Mouse (Mus musculus) heart, adult 2 months (tissue): Measurements from ENCODE around the gene Hoxb2. TPM values are rescaled to one million over a fixed set of nuclear protein-coding genes. Genes with fewer than 3 reads are reported as not detected.
A peak's percentile ranks its signal among the peaks of the same experiment; 100 is the strongest.

Source experiments
- DNase-seq, 2 experiments: peaks; one replicate each; pipeline ENCODE4 v3.0.0; 2021
- H3K27ac ChIP-seq: fragments of 200-600 bp; 2 replicates; pipeline ENCODE4 v1.8.1; 2022
- H3K27me3 ChIP-seq: fragments of 200-500 bp; 2 replicates; pipeline ENCODE4 v1.6.1; 2012; ENCODE audit warnings: mild to moderate bottlenecking, low read length, inconsistent platforms, mixed read lengths; ENCODE audit not compliant: control insufficient read depth, insufficient read depth
- H3K36me3 ChIP-seq: fragments of 200-500 bp; 2 replicates; pipeline ENCODE4 v1.6.1; 2012; ENCODE audit warnings: low read length, inconsistent platforms; ENCODE audit not compliant: control insufficient read depth, insufficient read depth
- H3K4me1 ChIP-seq: fragments of 200-500 bp; 2 replicates; pipeline ENCODE4 v1.6.1; 2011; ENCODE audit warnings: low read length; ENCODE audit not compliant: control insufficient read depth, insufficient read depth
- H3K4me3 ChIP-seq: fragments of 200-600 bp; 2 replicates; pipeline ENCODE4 v1.8.1; 2022
- H3K79me2 ChIP-seq: fragments of 200-500 bp; replicated peaks from 2 replicates; pipeline ENCODE4 v1.6.1; 2012; ENCODE audit warnings: mild to moderate bottlenecking, inconsistent platforms, low read length, moderate library complexity, mixed read lengths; ENCODE audit not compliant: control insufficient read depth, insufficient read depth
- H3K9ac ChIP-seq: fragments of 200-500 bp; 2 replicates; pipeline ENCODE4 v1.6.1; 2012; ENCODE audit warnings: low read depth, mild to moderate bottlenecking, control low read depth, inconsistent platforms, low read length, mixed read lengths
- CTCF ChIP-seq: fragments of 200-600 bp; IDR thresholded peaks from 2 replicates; pipeline ENCODE4 v1.8.1; 2022; ENCODE audit warnings: antibody characterized with exemption, mild to moderate bottlenecking, moderate library complexity
- EP300 ChIP-seq: fragments of 200-500 bp; IDR thresholded peaks from 2 replicates; pipeline ENCODE4 v1.6.1; 2011; ENCODE audit warnings: low read depth, low read length, control low read depth; ENCODE audit not compliant: insufficient read depth
- POLR2A ChIP-seq: fragments of 200-500 bp; IDR thresholded peaks from 2 replicates; pipeline ENCODE4 v1.6.1; 2011; ENCODE audit warnings: mild to moderate bottlenecking, low read depth, low read length, control low read depth; ENCODE audit not compliant: insufficient read depth
- WGBS: fragments of 180-500 bp; shearing (Covaris S2); methylation state at CpG from one replicate; pipeline ENCODE4 v1.1.7; 2018; 5-methylcytosine and 5-hydroxymethylcytosine counted together
- intact Hi-C: fragments of 180-260 bp; cut with DNase I; formaldehyde crosslinking; loops from one replicate; pipeline ENCODE4 v1.15.1; 2025
- polyA plus RNA-seq: library from polyadenylated mRNA; depleted of rRNA; stranded (reverse); fragments of >200 nt; gene quantifications from 2 replicates; pipeline ENCODE4 v1.2.3, GENCODE M21; 2012
- total RNA-seq, 2 experiments: library from RNA; stranded (reverse); gene quantifications; 2 replicates each; pipeline ENCODE4 v1.2.3; 2021

Gene Hoxb2
- total and polyA plus RNA-seq, 3 experiments = 0.23 to 1.4 (median 0.68) TPM

DNA sequence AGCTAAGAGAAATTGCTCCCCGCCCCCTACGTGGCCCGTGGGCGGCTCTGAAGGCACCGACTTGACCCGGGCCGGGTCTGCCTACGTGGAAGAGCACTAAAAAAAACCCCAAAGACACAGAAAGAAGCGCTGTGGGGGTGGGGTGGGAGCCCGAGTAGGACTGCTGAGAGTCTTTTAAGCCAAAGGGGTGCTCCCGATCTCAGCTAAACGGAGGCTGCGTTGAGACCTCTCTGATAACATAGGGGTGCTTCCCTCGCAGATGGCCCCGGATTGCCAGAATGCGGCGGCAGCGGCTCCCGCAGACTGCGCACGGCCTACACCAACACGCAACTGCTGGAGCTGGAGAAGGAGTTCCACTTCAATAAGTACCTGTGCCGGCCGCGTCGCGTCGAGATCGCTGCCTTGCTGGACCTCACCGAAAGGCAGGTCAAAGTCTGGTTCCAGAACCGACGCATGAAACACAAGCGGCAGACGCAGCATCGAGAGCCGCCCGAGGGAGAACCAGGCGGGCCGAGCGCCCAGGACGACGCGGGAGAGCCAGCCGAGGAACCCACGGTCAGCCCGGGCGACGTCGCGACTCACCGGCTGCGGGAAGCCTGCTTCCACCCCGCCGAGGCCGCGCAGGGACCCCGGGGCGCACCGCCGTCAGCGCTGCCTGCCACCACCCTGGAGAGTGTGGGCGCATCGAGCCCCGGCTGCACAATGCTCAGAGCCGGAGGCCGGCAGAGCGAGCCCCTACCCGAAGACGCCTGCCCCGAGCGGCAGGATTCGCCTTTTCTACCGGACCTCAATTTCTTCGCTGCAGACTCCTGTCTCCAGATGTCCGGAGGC is 2.6 kb downstream of the Hoxb2 start:
- Histone ChIP-seq H3K27ac (peak overlapping the region; percentile 75), H3K4me1 (no peaks in the 10 kb centered on the region), H3K27me3 (peaks cover 9% of the 10 kb centered on the region; the same call in 1 of the 2 replicates), H3K79me2 (no peaks in the 10 kb centered on the region), H3K4me3 (peak overlapping the region; percentile 46), H3K9ac (peak overlapping the region; percentile 53), H3K36me3 (no peaks in the 10 kb centered on the region)
- intact Hi-C loops = loop anchor here (2.0 to 5.0 kb wide), 2 partner anchors 38 to 54 kb away; no protein-coding TSS in a partner anchor
- peak; percentile 45 to 63 for DNase-seq
- 2% methylated on average over 75 of the region's 75 CpGs for WGBS
- no peak for TF ChIP-seq CTCF
- TF ChIP-seq EP300 = no peak
- TF ChIP-seq POLR2A = no peak

DNA sequence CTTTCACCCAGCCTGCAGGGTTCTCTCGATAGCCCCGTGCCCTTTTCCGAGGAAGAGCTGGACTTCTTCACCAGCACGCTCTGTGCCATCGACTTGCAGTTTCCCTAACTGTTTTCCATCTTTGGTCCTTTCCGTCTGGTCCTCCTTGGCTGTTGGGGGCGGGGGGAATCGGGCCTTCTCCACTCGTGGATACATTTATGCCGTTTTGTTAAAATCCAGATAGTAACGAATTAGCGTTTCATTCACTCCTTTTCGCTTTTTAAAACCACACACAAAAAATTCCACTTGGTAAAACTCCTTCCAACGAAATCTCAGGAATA is 3.2 kb downstream of the Hoxb2 start:
- H3K79me2 ChIP-seq = no peaks in the 10 kb centered on the region
- H3K9ac ChIP-seq = peak overlapping the region; percentile 53
- TF ChIP-seq CTCF = no peak
- WGBS = 7% methylated on average over 14 of the region's 14 CpGs
- peak overlapping the region; percentile 46 for H3K4me3 ChIP-seq
- no peaks in the 10 kb centered on the region for H3K4me1 ChIP-seq
- intact Hi-C loops = loop anchor here (2.0 to 5.0 kb wide), 2 partner anchors 39 to 54 kb away; no protein-coding TSS in a partner anchor
- DNase-seq = no peak
- H3K27ac ChIP-seq = peak overlapping the region; percentile 75
- H3K27me3 ChIP-seq = peaks cover 9% of the 10 kb centered on the region; the same call in 1 of the 2 replicates
- no peaks in the 10 kb centered on the region for H3K36me3 ChIP-seq

GRCm38 (mm10) chr11:96353939-96354338 is 3.6 kb downstream of the Hoxb2 start:
- Histone ChIP-seq H3K79me2 (no peaks in the 10 kb centered on the region), H3K9ac (0 out of 2 replicates have a peak overlapping the region, but pooled peaks have one; percentile 22), H3K27ac (peak overlapping the region; percentile 75), H3K4me1 (no peaks in the 10 kb centered on the region), H3K4me3 (peak overlapping the region; percentile 46; the same call in 1 of the 2 replicates), H3K27me3 (peaks cover 9% of the 10 kb centered on the region; the same call in 1 of the 2 replicates), H3K36me3 (no peaks in the 10 kb centered on the region)
- 28% methylated on average over 8 of the region's 8 CpGs for WGBS
- intact Hi-C loops = loop anchor here (2.0 to 5.0 kb wide), 2 partner anchors 39 to 53 kb away; no protein-coding TSS in a partner anchor
- TF ChIP-seq POLR2A (no peak), EP300 (no peak), CTCF (no peak)
- peak in 1 of 2 experiments; percentile 31 for DNase-seq

GRCm38 (mm10) chr11:96354376-96354775 is 4.1 kb downstream of the Hoxb2 start:
- peak overlapping the region; percentile 13; the same call in 1 of the 2 replicates for H3K9ac ChIP-seq
- intact Hi-C loops = loop anchor here (5.0 kb wide), 1 partner anchor 53 kb away; no protein-coding TSS in a partner anchor
- WGBS = 4% methylated on average over 25 of the region's 25 CpGs

DNA sequence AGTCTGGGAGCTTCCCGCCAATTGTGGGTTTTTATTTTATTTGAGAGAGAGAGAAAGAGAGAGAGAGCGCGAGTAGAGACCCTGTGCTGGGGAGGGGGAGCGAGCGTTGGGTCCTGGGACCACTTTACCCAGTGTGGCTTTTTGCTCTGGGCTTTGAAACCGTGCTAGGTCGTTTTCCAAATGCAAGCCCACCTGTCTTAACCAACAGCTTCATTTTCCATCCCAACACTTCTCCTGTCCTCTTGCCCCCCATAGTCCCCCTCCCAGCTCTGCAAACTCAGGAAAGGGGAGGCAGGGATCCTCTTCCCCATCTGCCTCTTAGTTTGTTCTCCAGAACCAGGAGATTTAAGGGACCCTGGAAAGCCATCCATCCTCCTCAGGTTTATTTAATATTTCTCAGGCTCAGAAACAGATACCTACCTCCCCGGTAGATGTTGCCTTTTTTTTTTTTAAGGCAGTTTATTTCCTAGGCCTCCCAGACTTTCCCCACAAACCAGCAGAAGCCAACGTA is 4.5 kb downstream of the Hoxb2 start:
- H3K36me3 ChIP-seq = no peaks in the 10 kb centered on the region
- 21% methylated on average over 9 of the region's 9 CpGs for WGBS
- DNase-seq = no peak
- peaks cover 9% of the 10 kb centered on the region; the same call in 1 of the 2 replicates for H3K27me3 ChIP-seq
- H3K79me2 ChIP-seq = no peaks in the 10 kb centered on the region
- peak overlapping the region; percentile 60 for H3K27ac ChIP-seq
- H3K4me1 ChIP-seq = no peaks in the 10 kb centered on the region
- no peak overlapping the region for H3K9ac ChIP-seq
- TF ChIP-seq EP300 = no peak
- no peak overlapping the region; the same call in 1 of the 2 replicates for H3K4me3 ChIP-seq
- intact Hi-C loops = loop anchor here (5.0 kb wide), 1 partner anchor 52 kb away; no protein-coding TSS in a partner anchor

More at GRCm38 (mm10) chr11:96354376-96354775, 4.1 kb downstream of the Hoxb2 start:
- Histone ChIP-seq H3K27ac (peak overlapping the region; percentile 60), H3K4me3 (no peak overlapping the region; the same call in 1 of the 2 replicates), H3K27me3 (peaks cover 9% of the 10 kb centered on the region; the same call in 1 of the 2 replicates), H3K4me1 (no peaks in the 10 kb centered on the region), H3K36me3 (no peaks in the 10 kb centered on the region), H3K79me2 (no peaks in the 10 kb centered on the region)
- DNase-seq = peak in 1 of 2 experiments; percentile 58
- no peak for TF ChIP-seq EP300
- TF ChIP-seq CTCF = no peak
- no peak for TF ChIP-seq POLR2A

GRCm38 (mm10) chr11:96363807-96364206 is 13.5 kb downstream of the Hoxb2 start:
- no peak overlapping the region for H3K9ac ChIP-seq
- intact Hi-C loops = no loop called here

More at GRCm38 (mm10) chr11:96363807-96364206, 13.5 kb downstream of the Hoxb2 start:
- H3K4me1 ChIP-seq = no peaks in the 10 kb centered on the region
- no peak for DNase-seq
- peaks cover 24% of the 10 kb centered on the region for H3K27me3 ChIP-seq
- no peak for TF ChIP-seq POLR2A
- no peak for TF ChIP-seq CTCF
- TF ChIP-seq EP300 = no peak
- H3K36me3 ChIP-seq = no peaks in the 10 kb centered on the region
- no peak overlapping the region for H3K27ac ChIP-seq
- no peaks in the 10 kb centered on the region for H3K79me2 ChIP-seq
- WGBS = 23% methylated on average over 5 of the region's 5 CpGs
- H3K4me3 ChIP-seq = no peak overlapping the region
